9 mouse cellular contexts compared by ENCODE assay signal in the genomic region with DNA sequence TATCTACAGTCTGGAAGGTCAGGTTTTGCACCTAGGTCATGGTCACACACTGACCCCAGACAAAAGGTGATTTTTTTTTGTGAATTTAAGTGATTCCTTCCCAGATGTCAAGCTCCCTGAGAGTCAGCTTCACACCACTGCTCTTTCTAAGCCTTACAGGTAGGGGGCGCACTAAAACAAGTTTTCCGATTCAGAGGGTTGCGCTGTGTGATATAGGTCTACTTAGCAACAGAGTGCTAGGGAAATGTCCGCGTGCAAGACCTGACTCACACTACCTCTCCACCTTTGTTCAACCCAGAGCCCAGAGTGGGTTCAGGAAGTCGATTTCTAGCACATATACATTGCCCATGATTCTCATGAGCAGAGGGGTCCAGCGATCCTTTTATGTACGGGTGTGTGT.
DNase-seq lines count a peak whose midpoint lies in the region; ATAC-seq and TF ChIP-seq lines count a peak whose summit lies in the region.
"Had no signal": no experiment of that assay in that cellular context is flagged by ENCODE, and none has a peak within 500 bp of the region (broad histone marks: within the 10 kb centered on the region; RNA-seq: fewer than 3 reads in every experiment).

No protein-coding gene starts in this region.

- DNase-seq in kidney, adult 2 months: peak; percentile 33
- peak; percentile 63 for DNase-seq in stomach, postnatal 0 days (ENCODE audit: low spot score)

- H3K9me3 ChIP-seq in kidney, embryonic 16.5 days (ENCODE audit: low read length): no peaks in the 10 kb centered on the region
- no peaks in the 10 kb centered on the region; the same call in 1 of the 2 replicates for H3K9me3 ChIP-seq in hindbrain, embryonic 13.5 days
- no peaks in the 10 kb centered on the region for H3K9me3 ChIP-seq in limb, embryonic 12.5 days
- H3K9me3 ChIP-seq in midbrain, embryonic 16.5 days (replicated peaks; ENCODE audit: control insufficient read depth, low read length, poor library complexity, severe bottlenecking): no peaks in the 10 kb centered on the region
- no peaks in the 10 kb centered on the region for H3K9me3 ChIP-seq in stomach, postnatal 0 days (ENCODE audit: control insufficient read depth, low read length)

- no peaks in the 10 kb centered on the region for H3K27me3 ChIP-seq in kidney, adult 2 months (replicated peaks; ENCODE audit: control insufficient read depth, insufficient read depth, low read length)
- H3K27me3 ChIP-seq in kidney, embryonic 16.5 days (ENCODE audit: insufficient read depth, low read length): 0 out of 2 replicates have a peak, but pooled peaks cover 3% of the 10 kb centered on the region
- H3K27me3 ChIP-seq in hindbrain, embryonic 13.5 days: peaks cover 12% of the 10 kb centered on the region
- H3K27me3 ChIP-seq in limb, embryonic 12.5 days: peaks cover 11% of the 10 kb centered on the region
- H3K27me3 ChIP-seq in midbrain, embryonic 16.5 days (ENCODE audit: control insufficient read depth, insufficient read depth, low read depth, low read length): no peaks in the 10 kb centered on the region
- no peaks in the 10 kb centered on the region for H3K27me3 ChIP-seq in stomach, postnatal 0 days (ENCODE audit: control insufficient read depth, insufficient read depth, low read length)

- no peaks in the 10 kb centered on the region for H3K36me3 ChIP-seq in kidney, adult 2 months (ENCODE audit: control insufficient read depth, insufficient read depth, low read length)
- no peaks in the 10 kb centered on the region for H3K36me3 ChIP-seq in kidney, embryonic 16.5 days (ENCODE audit: insufficient read depth, low read length)
- no peaks in the 10 kb centered on the region for H3K36me3 ChIP-seq in hindbrain, embryonic 13.5 days
- no peaks in the 10 kb centered on the region for H3K36me3 ChIP-seq in limb, embryonic 12.5 days
- H3K36me3 ChIP-seq in midbrain, embryonic 16.5 days (ENCODE audit: control insufficient read depth, insufficient read depth, low read length): no peaks in the 10 kb centered on the region
- H3K36me3 ChIP-seq in stomach, postnatal 0 days (ENCODE audit: control insufficient read depth, insufficient read depth, low read length): no peaks in the 10 kb centered on the region

- no peaks in the 10 kb centered on the region for H3K4me1 ChIP-seq in kidney, adult 2 months (ENCODE audit: control insufficient read depth, insufficient read depth, low read length)
- H3K4me1 ChIP-seq in kidney, embryonic 16.5 days (ENCODE audit: insufficient read depth, low read length): no peaks in the 10 kb centered on the region
- H3K4me1 ChIP-seq in bone marrow macrophage, adult 2 months (ENCODE audit: control insufficient read depth, insufficient read depth, low read length): peaks cover 4% of the 10 kb centered on the region
- peaks cover 2% of the 10 kb centered on the region; the same call in 1 of the 2 replicates for H3K4me1 ChIP-seq in embryonic fibroblast, embryonic 13.5 days (ENCODE audit: control insufficient read depth, insufficient read depth, low read length)
- H3K4me1 ChIP-seq in hindbrain, embryonic 13.5 days (replicated peaks): peaks cover 5% of the 10 kb centered on the region; the same call in 1 of the 2 replicates
- H3K4me1 ChIP-seq in limb, embryonic 12.5 days (replicated peaks): 0 out of 2 replicates have a peak, but pooled peaks cover 10% of the 10 kb centered on the region
- H3K4me1 ChIP-seq in midbrain, embryonic 16.5 days (ENCODE audit: control insufficient read depth, insufficient read depth, low read length): 0 out of 2 replicates have a peak, but pooled peaks cover 2% of the 10 kb centered on the region
- no peaks in the 10 kb centered on the region for H3K4me1 ChIP-seq in stomach, postnatal 0 days (replicated peaks; ENCODE audit: control insufficient read depth, insufficient read depth)

- no peak for TF ChIP-seq POLR2A in kidney, adult 2 months (IDR thresholded peaks at IDR 0.05; ENCODE audit: low read depth, low read length)
- TF ChIP-seq POLR2A in bone marrow macrophage, adult 2 months (IDR thresholded peaks at IDR 0.05; ENCODE audit: borderline replicate concordance, low read depth, low read length): no peak
- TF ChIP-seq POLR2A in embryonic fibroblast, embryonic 13.5 days (IDR thresholded peaks at IDR 0.05; ENCODE audit: low read depth, low read length): no peak

- no peak overlapping the region; the same call in 1 of the 2 replicates for H3K4me2 ChIP-seq in kidney, embryonic 16.5 days (replicated peaks; ENCODE audit: low read depth, low read length)
- peak overlapping the region; percentile 33; the same call in 1 of the 2 replicates for H3K4me2 ChIP-seq in hindbrain, embryonic 13.5 days
- peak overlapping the region; percentile 23; the same call in 1 of the 2 replicates for H3K4me2 ChIP-seq in limb, embryonic 12.5 days
- peak overlapping the region; percentile 35; the same call in 1 of the 2 replicates for H3K4me2 ChIP-seq in midbrain, embryonic 16.5 days (ENCODE audit: low read length)
- H3K4me2 ChIP-seq in stomach, postnatal 0 days (replicated peaks; ENCODE audit: low read depth): no peak overlapping the region

- no peak for TF ChIP-seq EP300 in stomach, postnatal 0 days (optimal IDR thresholded peaks at IDR 0.05)

- no peak overlapping the region for H3K27ac ChIP-seq in kidney, adult 2 months (ENCODE audit: insufficient read depth, low read depth, low read length)
- H3K27ac ChIP-seq in kidney, embryonic 16.5 days (ENCODE audit: low read length): no peak overlapping the region
- no peak overlapping the region for H3K27ac ChIP-seq in bone marrow macrophage, adult 2 months (ENCODE audit: insufficient read depth, low read depth, low read length)
- H3K27ac ChIP-seq in embryonic fibroblast, embryonic 13.5 days (ENCODE audit: insufficient read depth, low read length): no peak overlapping the region
- no peak overlapping the region for H3K27ac ChIP-seq in hindbrain, embryonic 13.5 days
- no peak overlapping the region for H3K27ac ChIP-seq in limb, embryonic 12.5 days
- no peak overlapping the region for H3K27ac ChIP-seq in midbrain, embryonic 16.5 days (ENCODE audit: low read length)
- no peak overlapping the region for H3K27ac ChIP-seq in stomach, postnatal 0 days (replicated peaks)
- H3K27ac ChIP-seq: macrophage had no signal

- H3K9ac ChIP-seq in kidney, embryonic 16.5 days (replicated peaks; ENCODE audit: low read length): no peak overlapping the region
- no peak overlapping the region for H3K9ac ChIP-seq in hindbrain, embryonic 13.5 days
- 0 out of 2 replicates have a peak overlapping the region, but pooled peaks have one; percentile 31 for H3K9ac ChIP-seq in limb, embryonic 12.5 days (replicated peaks)
- no peak overlapping the region for H3K9ac ChIP-seq in midbrain, embryonic 16.5 days (ENCODE audit: low read depth, low read length)
- no peak overlapping the region for H3K9ac ChIP-seq in stomach, postnatal 0 days (ENCODE audit: low read length)

- no peak for ATAC-seq in kidney, embryonic 16.5 days (ENCODE audit: low FRiP score, low TSS enrichment)
- peak; percentile 83 for ATAC-seq in hindbrain, embryonic 13.5 days (ENCODE audit: low FRiP score)
- no peak for ATAC-seq in limb, embryonic 12.5 days (ENCODE audit: insufficient number of reproducible peaks, insufficient read depth, low FRiP score, low TSS enrichment, low read depth)
- ATAC-seq in midbrain, embryonic 16.5 days: peak; percentile 56; the same call in 1 of the 2 replicates
- peak; percentile 89 for ATAC-seq in stomach, postnatal 0 days (ENCODE audit: low FRiP score, low TSS enrichment)

- WGBS in kidney, adult 2 months: 11% methylated on average over 8 of the region's 8 CpGs
- 13% methylated on average over 8 of the region's 8 CpGs for WGBS in kidney, embryonic 16.5 days
- 9% methylated on average over 8 of the region's 8 CpGs for WGBS in hindbrain, embryonic 13.5 days
- WGBS in limb, embryonic 12.5 days: 9% methylated on average over 8 of the region's 8 CpGs
- 10% methylated on average over 8 of the region's 8 CpGs for WGBS in midbrain, embryonic 16.5 days
- WGBS in stomach, postnatal 0 days: 12% methylated on average over 8 of the region's 8 CpGs

- peak; percentile 64 for TF ChIP-seq CTCF in kidney, adult 2 months (conservative IDR thresholded peaks at IDR 0.05; ENCODE audit: insufficient read depth, insufficient read length, low read depth, low read length)
- TF ChIP-seq CTCF in bone marrow macrophage, adult 2 months (IDR thresholded peaks at IDR 0.05; ENCODE audit: low read depth, low read length): peak; percentile 31; the same call in 1 of the 2 replicates
- TF ChIP-seq CTCF in embryonic fibroblast, embryonic 13.5 days (IDR thresholded peaks at IDR 0.05; ENCODE audit: borderline replicate concordance, insufficient read depth, low read length): peak; percentile 30; the same call in 1 of the 2 replicates
- peak; percentile 87 for TF ChIP-seq CTCF in stomach, postnatal 0 days (IDR thresholded peaks at IDR 0.05; ENCODE audit: low read depth)

- no peak overlapping the region for H3K4me3 ChIP-seq in kidney, adult 2 months (ENCODE audit: insufficient read depth, low read depth, low read length)
- no peak overlapping the region for H3K4me3 ChIP-seq in kidney, embryonic 16.5 days (ENCODE audit: low read length)
- H3K4me3 ChIP-seq in bone marrow macrophage, adult 2 months (ENCODE audit: insufficient read depth, low read length): no peak overlapping the region
- H3K4me3 ChIP-seq in embryonic fibroblast, embryonic 13.5 days (ENCODE audit: insufficient read depth, low read length): no peak overlapping the region
- no peak overlapping the region for H3K4me3 ChIP-seq in hindbrain, embryonic 13.5 days
- H3K4me3 ChIP-seq in limb, embryonic 12.5 days (replicated peaks): no peak overlapping the region
- H3K4me3 ChIP-seq in midbrain, embryonic 16.5 days (ENCODE audit: low read depth, low read length): no peak overlapping the region
- no peak overlapping the region for H3K4me3 ChIP-seq in stomach, postnatal 0 days (ENCODE audit: low read depth, low read length)

Comparison
In these comparisons a context has a peak if more than half of its experiments do, and no peak if none do; other contexts are left out.
1. CTCF ChIP-seq: peak in every context shown above with its lines; median percentile 87 in stomach, postnatal 0 days; 64 in kidney, adult 2 months; 31 in bone marrow macrophage, adult 2 months; 30 in embryonic fibroblast, embryonic 13.5 days.
2. ATAC-seq: peak in hindbrain, embryonic 13.5 days (single experiment), midbrain, embryonic 16.5 days (single experiment) and stomach, postnatal 0 days (single experiment); none in kidney, embryonic 16.5 days (single experiment) and limb, embryonic 12.5 days (single experiment).
3. H3K4me2 ChIP-seq: peak in hindbrain, embryonic 13.5 days (single experiment), limb, embryonic 12.5 days (single experiment) and midbrain, embryonic 16.5 days (single experiment); none in kidney, embryonic 16.5 days (single experiment) and stomach, postnatal 0 days (single experiment).